Mouse (Mus musculus): Measurements from ENCODE around the gene Angptl2. TPM values are rescaled to one million over a fixed set of nuclear protein-coding genes. Genes with fewer than 3 reads are reported as not detected.

Angptl2 gene
- total RNA-seq, 2 experiments from 2014 or later: 51.2 to 67.0 TPM

Other genes with a start within 250 kb of the Angptl2 start
- gene Slc2a8, start 234.0 kb upstream of the Angptl2 start, total RNA-seq (2021): 10 to 100 TPM; 18.3 to 26.7 TPM
- 1 to 10 TPM; 3.1 to 4.7 TPM for gene Garnl3, start 84.4 kb upstream of the Angptl2 start, total RNA-seq (2021)
- 1 to 10 TPM; 4.8 to 5.6 TPM for gene Ralgps1, start 155.4 kb downstream of the Angptl2 start, total RNA-seq (2021)
- gene Zbtb34, start 215.3 kb downstream of the Angptl2 start, total RNA-seq (2021): 1 to 10 TPM; 7.4 to 7.7 TPM